Mouse (Mus musculus): ENCODE measurements around the gene Mlana. TPM values are rescaled to one million over a fixed set of nuclear protein-coding genes. Genes with fewer than 3 reads are reported as not detected.

Mlana gene
- total RNA-seq, 1 experiment = 3.0 TPM

DNA sequence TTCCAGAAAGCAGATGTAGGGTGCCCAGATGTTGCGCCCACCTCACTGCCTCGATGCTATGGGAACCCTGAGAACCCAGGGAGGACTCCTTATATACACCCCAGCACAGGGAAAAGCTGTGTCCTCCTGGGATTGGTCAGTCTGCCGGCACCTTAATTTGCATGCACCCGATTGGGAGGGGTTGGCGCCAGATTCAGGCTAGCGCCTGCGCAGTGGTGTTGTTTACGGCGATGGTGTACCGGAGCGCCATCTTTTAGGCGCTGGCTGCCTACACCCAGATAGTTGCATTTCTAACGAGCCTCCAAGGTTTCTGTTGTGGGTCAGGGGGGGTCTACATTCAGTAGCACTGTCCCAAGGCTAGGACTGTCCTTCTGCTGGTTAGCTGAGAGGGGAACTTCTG, 25.0 kb upstream of the Mlana start:
- Histone ChIP-seq H3K4me1 (ENCODE audit: control insufficient read depth in 2 of 2, insufficient read depth in 2 of 2, low read length in 2 of 2, poor library complexity in 1 of 2) (peaks cover 0 to 15% of the 10 kb centered on the region in 2 experiments; a peak in 2 of 4 replicates), H3K9me3 (ENCODE audit: control insufficient read depth, insufficient read depth, low read depth, low read length) (no peaks in the 10 kb centered on the region), H3K36me3 (ENCODE audit: control insufficient read depth, insufficient read depth, low read length, poor library complexity, severe bottlenecking) (no peaks in the 10 kb centered on the region), H3K4me3 (ENCODE audit: insufficient read depth in 1 of 2, low read depth in 1 of 2, low read length in 2 of 2, poor library complexity in 1 of 2, severe bottlenecking in 1 of 2) (peak overlapping the region; percentile 70 to 72), H3K27ac (ENCODE audit: insufficient read depth, low read depth, low read length, poor library complexity, severe bottlenecking) (peak overlapping the region; percentile 90), H3K9ac (ENCODE audit: insufficient read depth, low read depth, low read length, poor library complexity, severe bottlenecking) (peak overlapping the region; percentile 85)
- in situ Hi-C loops (cut with MboI; ENCODE audit: low sequenced_read_pairs in 2 of 2, unreplicated experiment in 2 of 2) = no loop called here
- no peak for DNase-seq (ENCODE audit: low read depth, low spot score)
- no peak for TF ChIP-seq HCFC1 (IDR thresholded peaks at IDR 0.05; ENCODE audit: borderline replicate concordance, insufficient read depth, low read length)
- no peak for TF ChIP-seq ZC3H11A (IDR thresholded peaks at IDR 0.05; ENCODE audit: borderline replicate concordance, low read depth, low read length)
- TF ChIP-seq ZNF384 (IDR thresholded peaks at IDR 0.05; ENCODE audit: low read depth, low read length) = no peak
- TF ChIP-seq CHD2 (IDR thresholded peaks at IDR 0.05; ENCODE audit: low read depth, low read length) = no peak
- TF ChIP-seq MAFK (IDR thresholded peaks at IDR 0.05; ENCODE audit: insufficient read depth, low read depth, low read length) = no peak

DNA sequence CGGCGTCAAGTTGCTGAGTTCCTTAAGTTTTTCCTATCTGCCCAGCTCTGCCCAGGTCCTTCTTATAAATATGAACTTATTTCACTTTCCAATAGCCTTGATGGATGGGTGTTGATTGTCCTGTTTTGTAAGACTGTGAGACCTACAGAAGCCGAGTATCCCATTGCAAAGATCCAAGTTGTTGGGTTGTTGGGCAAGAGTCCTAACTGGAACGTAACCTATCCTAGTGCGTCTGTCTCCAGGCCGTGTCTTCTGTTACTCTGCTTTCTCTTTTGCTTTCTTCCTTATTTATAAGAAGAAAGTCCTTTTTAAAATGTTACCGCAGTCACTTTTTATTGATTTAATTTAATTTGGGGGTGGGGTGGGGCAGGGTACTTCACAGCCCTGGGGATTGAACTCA, 22.7 kb upstream of the Mlana start:
- no peak overlapping the region for H3K27ac ChIP-seq (ENCODE audit: insufficient read depth, low read depth, low read length, poor library complexity, severe bottlenecking)
- H3K9ac ChIP-seq (ENCODE audit: insufficient read depth, low read depth, low read length, poor library complexity, severe bottlenecking) = no peak overlapping the region
- no peaks in the 10 kb centered on the region for H3K9me3 ChIP-seq (ENCODE audit: control insufficient read depth, insufficient read depth, low read depth, low read length)
- H3K36me3 ChIP-seq (ENCODE audit: control insufficient read depth, insufficient read depth, low read length, poor library complexity, severe bottlenecking) = no peaks in the 10 kb centered on the region
- in situ Hi-C loops (cut with MboI; ENCODE audit: low sequenced_read_pairs in 2 of 2, unreplicated experiment in 2 of 2) = no loop called here
- H3K4me3 ChIP-seq (ENCODE audit: insufficient read depth in 1 of 2, low read depth in 1 of 2, low read length in 2 of 2, poor library complexity in 1 of 2, severe bottlenecking in 1 of 2) = no peak overlapping the region
- H3K4me1 ChIP-seq (ENCODE audit: control insufficient read depth in 2 of 2, insufficient read depth in 2 of 2, low read length in 2 of 2, poor library complexity in 1 of 2) = peaks cover 0 to 11% of the 10 kb centered on the region in 2 experiments; a peak in 2 of 4 replicates
- TF ChIP-seq ZNF384 (IDR thresholded peaks at IDR 0.05; ENCODE audit: low read depth, low read length) (no peak), HCFC1 (IDR thresholded peaks at IDR 0.05; ENCODE audit: borderline replicate concordance, insufficient read depth, low read length) (no peak), MAFK (IDR thresholded peaks at IDR 0.05; ENCODE audit: insufficient read depth, low read depth, low read length) (no peak), ZC3H11A (IDR thresholded peaks at IDR 0.05; ENCODE audit: borderline replicate concordance, low read depth, low read length) (no peak), CHD2 (IDR thresholded peaks at IDR 0.05; ENCODE audit: low read depth, low read length) (no peak)
- DNase-seq (ENCODE audit: low read depth, low spot score) = no peak

DNA sequence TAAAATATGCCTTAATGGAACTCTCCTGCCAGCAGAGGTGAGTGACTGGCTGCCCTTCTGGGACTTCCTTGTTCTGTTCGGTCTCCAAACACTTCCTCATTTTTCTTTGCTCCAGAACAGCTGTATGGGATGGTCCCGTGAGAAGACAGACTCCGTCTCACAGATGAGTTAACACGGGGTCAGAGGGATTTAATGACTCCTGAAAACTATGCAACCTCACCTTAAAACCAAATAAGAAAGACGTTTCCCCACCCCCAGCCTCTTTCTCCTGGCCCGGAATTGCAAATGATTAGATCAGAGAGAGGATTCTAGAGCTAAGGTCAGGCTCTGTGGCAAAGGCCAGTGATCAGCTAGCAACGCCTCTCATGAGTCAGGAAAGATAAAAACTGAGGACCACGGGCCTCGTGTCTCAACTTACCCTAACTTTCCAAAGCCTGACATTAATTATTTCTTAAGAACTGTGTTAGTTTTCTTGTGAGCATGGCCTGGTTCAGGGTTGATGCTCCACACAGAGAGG, 22.0 kb upstream of the Mlana start:
- peaks cover 0 to 11% of the 10 kb centered on the region in 2 experiments; a peak in 2 of 4 replicates for H3K4me1 ChIP-seq (ENCODE audit: control insufficient read depth in 2 of 2, insufficient read depth in 2 of 2, low read length in 2 of 2, poor library complexity in 1 of 2)
- no peaks in the 10 kb centered on the region for H3K36me3 ChIP-seq (ENCODE audit: control insufficient read depth, insufficient read depth, low read length, poor library complexity, severe bottlenecking)
- in situ Hi-C loops (cut with MboI; ENCODE audit: low sequenced_read_pairs in 2 of 2, unreplicated experiment in 2 of 2) = no loop called here
- DNase-seq (ENCODE audit: low read depth, low spot score) = no peak
- no peak for TF ChIP-seq HCFC1 (IDR thresholded peaks at IDR 0.05; ENCODE audit: borderline replicate concordance, insufficient read depth, low read length)
- no peak for TF ChIP-seq MAFK (IDR thresholded peaks at IDR 0.05; ENCODE audit: insufficient read depth, low read depth, low read length)
- TF ChIP-seq ZNF384 (IDR thresholded peaks at IDR 0.05; ENCODE audit: low read depth, low read length) = no peak
- H3K4me3 ChIP-seq (ENCODE audit: insufficient read depth in 1 of 2, low read depth in 1 of 2, low read length in 2 of 2, poor library complexity in 1 of 2, severe bottlenecking in 1 of 2) = no peak overlapping the region
- H3K9ac ChIP-seq (ENCODE audit: insufficient read depth, low read depth, low read length, poor library complexity, severe bottlenecking) = no peak overlapping the region
- H3K27ac ChIP-seq (ENCODE audit: insufficient read depth, low read depth, low read length, poor library complexity, severe bottlenecking) = no peak overlapping the region
- H3K9me3 ChIP-seq (ENCODE audit: control insufficient read depth, insufficient read depth, low read depth, low read length) = no peaks in the 10 kb centered on the region

DNA sequence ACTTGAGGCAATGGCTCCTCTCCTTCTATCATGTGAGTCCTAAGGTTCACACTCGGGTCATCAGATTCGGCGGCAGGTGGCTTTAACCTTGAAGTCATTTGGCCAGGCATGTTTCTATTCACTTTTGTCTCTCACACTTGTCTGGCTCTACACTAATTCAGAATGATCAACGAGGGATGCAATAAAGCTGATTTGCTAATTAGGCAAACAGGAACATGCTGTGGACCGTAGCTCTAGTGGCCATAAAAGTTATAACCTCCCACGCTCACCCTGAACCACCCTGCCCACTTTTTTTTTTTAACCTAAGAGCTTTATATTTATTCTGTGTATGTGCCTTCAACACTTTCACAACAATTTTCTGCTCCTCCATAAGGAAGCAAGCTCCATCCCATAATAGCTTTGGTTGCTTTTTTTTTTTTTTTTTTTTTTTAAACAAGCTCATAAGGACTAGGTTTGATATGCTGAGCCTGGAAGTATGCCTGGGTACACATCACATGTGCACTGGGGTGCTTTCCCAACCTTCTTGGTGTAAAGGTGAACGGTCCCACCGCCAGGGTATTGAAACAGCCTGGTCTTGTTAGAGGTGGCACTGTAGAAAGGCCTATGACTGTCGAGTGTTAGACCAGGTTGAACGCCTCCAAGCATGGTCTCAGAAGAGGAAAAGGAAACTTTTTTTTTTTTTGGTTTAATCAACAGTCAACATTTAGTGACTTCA, 21.0 kb upstream of the Mlana start:
- Histone ChIP-seq H3K4me1 (ENCODE audit: control insufficient read depth in 2 of 2, insufficient read depth in 2 of 2, low read length in 2 of 2, poor library complexity in 1 of 2) (peaks cover 0 to 11% of the 10 kb centered on the region in 2 experiments; a peak in 2 of 4 replicates), H3K36me3 (ENCODE audit: control insufficient read depth, insufficient read depth, low read length, poor library complexity, severe bottlenecking) (no peaks in the 10 kb centered on the region), H3K4me3 (ENCODE audit: insufficient read depth in 1 of 2, low read depth in 1 of 2, low read length in 2 of 2, poor library complexity in 1 of 2, severe bottlenecking in 1 of 2) (no peak overlapping the region), H3K9me3 (ENCODE audit: control insufficient read depth, insufficient read depth, low read depth, low read length) (no peaks in the 10 kb centered on the region), H3K27ac (ENCODE audit: insufficient read depth, low read depth, low read length, poor library complexity, severe bottlenecking) (no peak overlapping the region), H3K9ac (ENCODE audit: insufficient read depth, low read depth, low read length, poor library complexity, severe bottlenecking) (no peak overlapping the region)
- in situ Hi-C loops (cut with MboI; ENCODE audit: low sequenced_read_pairs in 2 of 2, unreplicated experiment in 2 of 2) = no loop called here
- DNase-seq (ENCODE audit: low read depth, low spot score) = no peak
- no peak for TF ChIP-seq CHD2 (IDR thresholded peaks at IDR 0.05; ENCODE audit: low read depth, low read length)
- TF ChIP-seq ZNF384 (IDR thresholded peaks at IDR 0.05; ENCODE audit: low read depth, low read length) = peak; percentile 58; the same call in 1 of the 2 replicates
